Mouse (Mus musculus): ENCODE measurements around the gene Tmem178b.

Gene Tmem178b

DNA sequence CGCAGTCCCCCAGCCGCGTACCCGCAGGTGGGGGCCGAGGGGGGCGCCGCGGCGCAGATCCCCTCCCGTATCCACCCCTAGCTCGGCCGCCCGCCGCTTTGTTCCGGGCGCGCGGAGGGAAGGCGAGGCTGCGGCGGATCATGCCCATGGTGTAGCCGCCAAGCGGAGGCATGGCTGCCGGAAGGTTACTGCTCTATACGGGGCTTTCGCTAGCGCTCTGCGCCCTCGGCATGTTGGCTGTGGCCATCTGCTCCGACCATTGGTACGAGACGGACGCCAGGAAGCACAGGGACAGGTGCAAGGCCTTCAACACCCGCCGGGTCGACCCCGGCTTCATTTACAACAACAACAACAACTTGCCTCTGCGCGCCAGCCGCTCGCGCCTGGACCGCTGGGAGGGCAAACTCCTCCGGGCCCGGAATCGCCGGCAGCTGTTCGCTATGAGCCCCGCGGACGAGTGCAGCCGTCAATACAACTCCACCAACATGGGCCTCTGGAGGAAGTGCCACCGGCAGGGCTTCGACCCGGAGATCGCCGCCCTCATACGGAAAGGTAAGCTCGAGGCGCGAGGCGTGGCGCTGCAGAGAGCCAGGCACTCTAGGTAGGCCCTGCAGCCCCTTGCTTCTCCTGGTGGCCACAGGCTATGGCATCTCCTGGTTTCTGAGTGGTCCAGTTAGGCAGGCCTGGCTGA, at the start of gene Tmem178b:
Gene Tmem178b (plus strand): TSS at position 371 of the 691 bp plus-strand sequence.
- no peak for DNase-seq (ENCODE audit: low read depth, low spot score)

DNA sequence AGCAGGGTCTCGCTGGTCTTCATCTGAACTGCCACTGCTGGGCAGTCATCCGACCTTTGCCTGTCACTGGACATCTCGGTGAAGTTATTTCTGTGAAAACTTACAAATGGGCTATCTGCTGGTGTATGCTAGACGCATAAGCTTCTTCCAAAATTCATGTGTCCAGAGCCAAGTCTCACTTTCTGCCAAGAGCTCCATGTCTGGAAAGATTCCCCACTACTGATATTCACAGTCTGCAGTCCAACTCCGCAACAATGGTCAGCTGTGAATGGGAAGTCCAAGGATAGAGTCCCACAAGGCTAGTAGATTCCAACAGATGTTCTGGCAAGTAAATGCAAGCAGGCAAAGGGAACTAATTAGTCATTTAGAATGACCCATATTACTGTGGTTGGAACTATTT, 44.3 kb upstream of the Tmem178b start:
- DNase-seq (ENCODE audit: low read depth, low spot score): no peak

DNA sequence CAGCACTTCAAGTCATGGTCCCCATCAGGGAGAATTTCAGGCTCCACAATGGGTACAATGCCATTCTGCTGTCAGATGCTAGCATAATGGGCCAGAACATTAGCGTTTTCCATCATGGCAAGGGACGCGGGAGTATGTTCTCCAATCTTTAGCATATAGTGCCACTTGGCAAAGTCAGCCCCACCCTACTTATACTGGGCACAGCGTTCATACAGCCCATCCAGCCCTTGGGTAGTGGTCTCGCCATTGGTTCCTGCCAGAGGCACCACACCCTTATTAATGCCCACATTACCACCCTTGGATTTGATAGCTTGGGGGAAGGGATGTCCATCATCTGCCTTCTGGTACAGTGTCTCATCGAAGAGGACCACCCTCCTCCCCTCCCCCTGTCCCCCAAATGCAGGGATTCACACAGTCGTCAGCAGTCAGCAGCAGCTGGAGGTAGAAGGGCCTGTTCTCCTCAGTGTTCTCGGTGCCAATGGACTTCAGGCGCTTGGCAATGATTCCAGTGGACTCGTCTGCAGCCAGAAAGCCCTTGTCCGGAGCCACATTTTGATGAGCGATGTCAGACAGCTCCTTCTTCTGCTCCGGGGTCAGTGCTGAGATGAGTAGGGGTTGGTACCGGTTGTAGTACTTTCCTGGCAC, 29.3 kb upstream of the Tmem178b start:
- DNase-seq (ENCODE audit: low read depth, low spot score): no peak

DNA sequence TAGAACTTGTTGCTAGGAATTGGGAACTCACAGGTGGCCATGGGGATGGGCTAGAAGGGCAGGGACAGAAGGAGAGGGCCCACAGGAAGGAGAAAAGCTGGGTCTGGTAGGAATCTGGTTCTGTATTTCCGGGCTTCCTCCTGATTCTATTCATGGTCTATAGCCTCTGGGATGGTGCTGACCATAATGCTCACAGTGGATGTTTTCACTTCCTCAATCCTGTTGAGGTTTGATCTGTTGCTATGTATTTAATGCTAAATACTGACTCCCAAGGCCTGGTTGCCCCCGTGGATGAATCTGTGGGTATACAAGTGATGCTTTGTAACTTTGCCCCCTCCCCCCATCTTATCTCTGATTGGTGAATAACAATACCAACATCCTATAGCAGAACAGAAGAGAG, 25.5 kb upstream of the Tmem178b start:
- no peak for DNase-seq (ENCODE audit: low read depth, low spot score)

DNA sequence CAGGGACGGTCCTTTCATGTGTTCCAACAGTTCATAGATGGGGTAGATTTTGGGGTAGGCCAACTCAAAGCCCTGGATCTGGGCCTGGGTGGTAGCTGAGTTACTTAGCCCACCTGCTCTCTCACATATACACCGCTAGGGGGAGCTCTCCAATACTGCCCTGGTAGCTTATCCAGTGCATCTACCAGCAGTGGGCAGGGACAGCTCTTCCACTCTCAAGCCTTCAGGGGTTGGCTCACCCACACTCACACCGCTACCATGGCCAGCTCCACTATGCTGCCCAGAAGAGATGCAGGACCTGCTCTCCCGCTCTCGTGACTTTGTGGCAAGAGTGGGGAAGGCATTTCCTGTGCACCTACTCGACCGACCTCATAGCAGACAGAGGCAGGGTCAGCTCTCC, 24.3 kb upstream of the Tmem178b start:
- no peak for DNase-seq (ENCODE audit: low read depth, low spot score)

DNA sequence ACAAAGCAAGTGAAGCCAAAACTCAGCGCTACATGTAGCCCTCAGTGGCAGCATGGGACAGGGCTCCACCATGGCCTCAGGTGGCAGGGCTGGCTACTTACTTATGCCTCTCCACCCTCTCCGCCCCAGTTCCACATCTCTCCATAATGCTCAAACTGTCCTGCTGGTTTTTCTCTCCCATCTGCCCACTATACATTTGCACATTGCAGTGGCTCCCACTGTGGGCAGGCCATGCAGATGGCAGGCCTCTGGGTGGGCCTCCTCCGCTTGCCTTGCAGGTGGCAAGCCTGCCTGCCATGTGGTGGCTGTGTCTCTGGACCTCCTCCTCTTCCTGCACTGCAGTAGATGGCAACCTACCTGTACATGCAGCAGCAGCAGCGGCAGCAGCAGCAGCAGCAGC, 23.4 kb upstream of the Tmem178b start:
- no peak for DNase-seq (ENCODE audit: low read depth, low spot score)

DNA sequence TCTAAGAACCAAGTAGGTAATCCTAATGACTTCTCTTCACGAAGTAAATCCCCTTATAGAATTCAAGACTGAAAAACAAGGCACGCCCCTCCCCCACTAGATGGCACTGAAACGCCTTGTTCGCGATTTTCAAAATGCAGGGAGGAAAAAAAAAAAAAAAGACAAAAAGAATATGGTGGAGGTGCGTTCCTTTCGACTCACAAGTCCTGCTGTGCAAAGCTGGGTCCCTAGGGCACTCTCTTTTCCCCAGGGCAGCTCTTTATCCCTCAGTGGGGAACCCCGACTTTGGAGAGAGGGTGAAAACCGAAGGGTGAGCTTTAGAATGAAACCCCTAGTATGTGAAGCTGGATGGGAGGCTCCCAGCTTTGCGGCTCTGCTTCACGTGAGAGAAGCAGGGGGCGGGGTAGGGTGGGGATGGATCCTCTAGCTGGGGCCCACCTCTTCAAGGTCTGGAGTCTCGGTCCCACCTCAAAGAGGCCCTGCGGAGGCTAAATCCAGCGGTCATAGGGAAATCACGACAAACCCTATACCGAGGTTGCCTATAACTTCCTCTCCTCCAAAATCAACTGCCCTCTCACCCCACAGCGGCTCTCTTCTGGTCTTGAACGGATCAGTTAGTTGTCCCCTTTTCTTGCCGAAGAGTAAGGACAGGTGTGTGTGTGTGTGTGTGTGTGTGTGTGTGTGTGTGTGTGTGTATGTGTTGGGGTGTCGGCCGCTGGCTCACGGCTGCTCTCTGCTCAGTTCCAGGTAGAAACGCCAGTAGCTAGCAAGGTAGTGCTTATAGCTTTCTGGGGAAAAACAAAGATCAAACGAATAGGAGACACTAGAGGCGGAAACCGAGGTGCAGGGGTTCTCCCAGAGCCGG, 2.6 kb upstream of the Tmem178b start:
- DNase-seq (ENCODE audit: low read depth, low spot score): peak; percentile 41

DNA sequence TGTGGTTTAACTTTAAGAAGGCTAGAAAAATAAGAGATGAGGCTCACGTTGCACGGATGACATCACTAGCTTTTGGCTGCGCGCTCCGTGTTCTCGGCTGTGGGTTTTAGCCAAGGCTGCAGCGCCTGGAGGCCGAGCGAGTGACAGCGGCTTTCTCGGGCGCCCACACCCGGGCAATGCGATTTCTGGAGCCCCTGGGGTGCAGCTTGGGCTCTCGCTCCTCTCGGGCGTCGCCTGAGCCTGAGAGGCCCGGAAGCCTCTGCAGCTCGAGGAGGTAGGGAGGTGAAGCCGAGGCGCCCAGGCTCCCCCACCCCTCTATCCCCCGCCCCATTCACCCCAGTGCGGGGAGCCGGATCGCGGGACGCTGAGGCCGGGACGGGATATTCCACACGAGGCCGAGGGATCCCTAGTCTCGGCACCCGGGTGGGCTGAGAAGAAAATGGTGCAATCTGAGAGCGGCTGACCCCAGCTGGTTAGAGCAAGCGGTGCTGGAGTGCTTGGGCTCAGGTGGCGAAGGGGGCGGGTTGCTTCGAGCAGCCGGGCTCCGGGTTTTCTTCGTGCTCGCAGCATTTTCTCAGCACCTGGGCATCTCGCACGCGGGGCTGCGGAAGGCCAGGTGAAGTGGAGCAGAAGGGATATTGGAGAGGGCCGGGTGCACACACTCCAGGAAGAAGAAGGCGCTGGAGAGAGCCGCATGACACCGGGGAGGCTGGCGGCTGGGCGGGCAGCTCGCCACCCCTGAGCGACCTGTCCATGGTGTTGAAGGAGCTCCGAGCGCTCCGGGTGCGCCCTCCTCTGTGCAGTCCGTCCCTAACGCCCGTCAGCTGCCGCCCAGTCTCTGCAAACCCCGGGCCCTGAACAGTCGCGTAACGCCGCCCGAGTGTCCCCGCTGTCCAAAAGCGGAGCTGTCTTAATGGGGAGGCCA, 1.4 kb upstream of the Tmem178b start:
- DNase-seq (ENCODE audit: low read depth, low spot score): peak; percentile 37

DNA sequence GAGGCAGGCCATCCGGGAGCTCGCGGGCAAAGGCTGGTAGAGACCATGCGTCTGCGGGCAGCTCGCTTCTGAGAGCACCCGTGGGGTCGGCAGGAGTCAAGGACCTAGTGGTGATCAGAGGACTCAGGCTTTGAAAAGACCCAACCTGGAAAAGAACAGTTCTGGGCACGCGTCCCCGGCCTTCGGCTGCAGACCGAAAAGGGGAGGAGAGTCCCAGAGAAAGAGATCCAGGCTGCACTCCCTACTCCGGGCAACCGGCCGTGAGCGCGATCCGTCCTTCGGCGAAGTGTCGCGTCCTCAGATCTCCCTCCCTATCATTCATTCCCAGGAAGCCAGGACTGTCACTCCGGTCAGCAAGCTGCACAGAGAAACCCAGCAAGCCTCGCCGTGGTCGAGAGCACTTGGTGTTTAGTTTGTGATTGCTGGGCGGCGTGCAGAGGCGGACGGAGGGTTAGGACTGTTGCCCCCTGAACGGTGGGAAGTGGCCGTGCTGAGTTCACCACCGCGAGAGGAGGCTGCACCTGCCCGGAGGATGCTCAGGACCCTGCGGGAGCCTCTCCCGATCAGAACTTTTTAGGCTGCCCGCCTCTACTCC, 668 bp upstream of the Tmem178b start:
- no peak for DNase-seq (ENCODE audit: low read depth, low spot score)

DNA sequence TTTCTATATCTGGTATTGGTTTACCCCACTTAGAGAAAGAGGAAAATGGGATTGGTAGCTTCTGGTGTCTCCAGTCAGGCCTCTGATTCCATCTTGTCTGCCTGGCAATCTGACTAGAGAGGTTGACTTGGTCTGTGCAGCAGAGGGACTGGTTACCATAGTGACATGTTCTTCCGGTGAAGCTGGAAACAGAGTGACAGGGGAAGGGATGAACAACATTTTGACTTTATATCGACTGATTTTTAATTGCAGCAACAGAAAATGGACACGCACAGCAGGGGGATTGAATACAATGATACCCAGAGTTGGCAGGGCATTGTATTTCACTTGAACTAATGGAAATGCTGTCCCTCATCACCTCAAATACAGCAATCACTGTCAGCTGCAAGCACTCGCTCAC, 2.1 kb downstream of the Tmem178b start:
- DNase-seq (ENCODE audit: low read depth, low spot score): no peak

DNA sequence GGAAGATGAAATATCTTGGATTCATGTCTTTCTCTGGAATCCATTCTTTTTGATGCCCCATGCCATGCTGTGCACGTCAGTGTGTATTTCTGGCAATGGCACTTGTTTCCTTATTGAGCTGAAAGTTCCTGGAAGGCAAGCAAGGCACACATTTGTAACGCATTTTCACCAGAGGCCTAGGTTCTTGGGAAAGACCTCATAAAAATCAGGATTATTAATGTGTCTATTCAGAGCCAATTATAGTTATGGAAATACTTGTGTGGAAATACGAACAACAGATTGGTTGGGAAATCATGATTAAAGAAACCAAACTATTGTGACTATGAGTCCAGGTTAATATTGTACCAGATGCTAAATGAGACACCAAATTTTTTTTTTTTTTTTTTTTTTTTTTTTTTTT, 3.4 kb downstream of the Tmem178b start:
- no peak for DNase-seq (ENCODE audit: low read depth, low spot score)

DNA sequence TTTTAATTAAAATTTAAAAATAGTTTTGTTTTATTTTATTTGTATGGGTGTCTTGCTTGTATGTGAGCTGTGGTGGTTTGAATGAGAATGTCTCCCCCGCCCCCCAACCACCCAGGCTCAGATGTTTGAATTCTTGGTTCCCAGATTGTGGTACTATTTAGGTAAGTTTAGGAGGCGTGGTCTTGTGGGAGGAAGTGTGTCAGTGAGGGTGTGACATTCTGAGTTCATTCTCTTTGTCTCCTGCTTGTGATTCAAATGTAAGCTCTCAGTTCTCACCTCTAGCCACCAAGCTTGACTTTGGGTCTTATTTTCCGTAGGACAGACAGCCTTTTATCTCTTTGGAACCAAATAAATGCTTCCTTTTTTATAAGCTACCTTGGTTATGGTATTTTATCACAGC, 17.7 kb downstream of the Tmem178b start:
- DNase-seq (ENCODE audit: low read depth, low spot score): no peak

DNA sequence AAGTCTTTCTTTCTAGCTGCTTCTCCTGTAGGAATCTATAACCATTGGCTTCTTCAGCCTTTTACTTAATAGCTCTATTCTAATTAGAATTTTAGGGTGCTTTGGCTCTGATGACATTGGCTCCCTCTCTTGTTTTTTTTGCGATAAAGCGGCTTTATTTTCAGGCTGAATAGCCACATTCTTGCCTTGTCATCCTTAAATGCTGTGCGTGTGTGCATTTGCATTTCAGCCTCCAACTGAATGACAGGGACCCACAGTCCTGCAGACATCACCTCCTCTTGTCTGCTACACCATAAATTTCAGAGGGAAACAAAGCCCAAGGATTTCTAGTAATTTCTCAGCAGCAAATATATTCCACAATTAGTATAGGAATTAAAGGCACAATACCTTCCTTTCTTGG, 23.4 kb downstream of the Tmem178b start:
- DNase-seq (ENCODE audit: low read depth, low spot score): no peak

DNA sequence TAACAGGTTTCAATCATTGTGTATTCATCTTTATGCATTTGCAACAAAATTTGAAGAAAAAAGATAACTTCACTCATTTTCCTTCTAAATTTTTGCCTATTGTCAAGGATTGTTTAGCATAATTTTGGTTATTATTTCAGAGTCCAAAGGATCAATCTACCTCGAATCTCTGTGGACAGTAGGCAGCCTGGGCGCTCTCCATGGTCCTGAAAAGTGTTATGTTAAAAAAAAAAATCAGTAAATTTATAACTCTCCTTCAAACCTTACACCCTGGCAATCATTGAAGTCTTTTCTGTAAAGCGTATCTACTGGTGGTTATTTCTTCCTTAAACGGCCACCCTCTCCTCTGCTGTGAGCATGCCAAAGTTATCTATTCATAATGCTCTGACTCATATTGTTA, 26.2 kb downstream of the Tmem178b start:
- DNase-seq (ENCODE audit: low read depth, low spot score): no peak

DNA sequence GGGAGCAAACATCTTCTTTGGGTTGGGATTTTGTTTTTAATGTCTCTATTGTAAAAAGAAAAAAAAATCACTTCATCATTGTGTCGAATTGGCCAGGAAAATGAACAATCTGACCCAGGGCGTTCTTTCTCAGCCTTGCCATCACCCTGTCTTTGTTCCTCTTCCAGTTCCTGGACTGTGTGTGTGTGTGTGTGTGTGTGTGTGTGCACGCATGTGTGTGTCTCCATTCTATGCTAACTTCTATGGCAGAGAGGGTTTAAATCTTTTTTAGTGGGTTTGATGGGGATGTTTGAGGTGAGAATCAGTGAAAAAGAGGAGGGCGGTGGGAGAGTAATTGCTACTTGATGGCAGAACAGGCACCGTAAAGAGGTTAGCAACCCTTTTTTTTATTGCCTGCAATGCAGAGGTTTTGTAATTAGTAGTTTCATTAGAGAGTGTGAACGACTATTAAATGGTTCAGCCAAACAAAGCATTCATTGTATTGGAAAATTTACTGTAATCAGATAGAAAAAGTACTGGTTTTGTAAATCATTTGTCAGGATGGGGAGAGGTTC, 30.2 kb downstream of the Tmem178b start:
- DNase-seq (ENCODE audit: low read depth, low spot score): no peak

DNA sequence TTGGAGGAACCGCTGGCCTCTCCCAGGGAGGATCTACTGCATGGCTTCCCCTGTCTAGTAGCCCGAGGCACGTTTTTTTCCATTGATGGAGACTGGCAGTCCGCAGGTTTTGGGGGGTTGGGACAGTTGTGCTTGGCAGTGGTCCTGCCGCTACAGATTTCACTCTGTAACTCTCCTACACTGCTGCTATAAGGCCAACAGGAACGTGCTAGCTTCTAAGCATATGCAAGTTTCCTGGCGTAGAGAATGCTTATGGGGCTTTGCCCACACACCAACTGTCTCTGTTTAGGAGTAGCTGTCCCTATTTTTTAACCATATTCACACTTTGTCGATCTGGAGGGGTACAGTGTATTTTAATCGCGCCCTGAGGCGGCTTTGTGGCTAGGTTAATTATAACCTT, 30.8 kb downstream of the Tmem178b start:
- DNase-seq (ENCODE audit: low read depth, low spot score): no peak

DNA sequence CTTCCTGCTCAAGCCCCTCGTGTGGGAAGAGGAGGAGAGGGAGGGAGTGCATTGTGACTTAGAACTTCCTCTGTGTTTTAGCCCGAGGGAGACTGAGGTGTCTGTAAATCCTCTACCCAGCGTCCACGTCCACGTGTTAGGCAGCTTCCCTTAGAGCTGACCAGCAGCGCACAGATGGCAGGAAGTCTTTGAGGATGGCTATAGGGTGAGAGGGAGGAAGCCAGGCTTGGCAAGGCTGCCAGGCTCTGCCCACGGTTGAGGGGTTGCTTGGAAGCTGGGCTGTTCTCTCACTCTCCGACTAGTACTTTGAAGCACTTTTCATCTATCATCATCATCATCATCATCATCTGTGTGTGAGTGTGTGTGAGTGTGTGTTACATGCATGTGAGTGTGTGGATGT, 41.9 kb downstream of the Tmem178b start:
- no peak for DNase-seq (ENCODE audit: low read depth, low spot score)

DNA sequence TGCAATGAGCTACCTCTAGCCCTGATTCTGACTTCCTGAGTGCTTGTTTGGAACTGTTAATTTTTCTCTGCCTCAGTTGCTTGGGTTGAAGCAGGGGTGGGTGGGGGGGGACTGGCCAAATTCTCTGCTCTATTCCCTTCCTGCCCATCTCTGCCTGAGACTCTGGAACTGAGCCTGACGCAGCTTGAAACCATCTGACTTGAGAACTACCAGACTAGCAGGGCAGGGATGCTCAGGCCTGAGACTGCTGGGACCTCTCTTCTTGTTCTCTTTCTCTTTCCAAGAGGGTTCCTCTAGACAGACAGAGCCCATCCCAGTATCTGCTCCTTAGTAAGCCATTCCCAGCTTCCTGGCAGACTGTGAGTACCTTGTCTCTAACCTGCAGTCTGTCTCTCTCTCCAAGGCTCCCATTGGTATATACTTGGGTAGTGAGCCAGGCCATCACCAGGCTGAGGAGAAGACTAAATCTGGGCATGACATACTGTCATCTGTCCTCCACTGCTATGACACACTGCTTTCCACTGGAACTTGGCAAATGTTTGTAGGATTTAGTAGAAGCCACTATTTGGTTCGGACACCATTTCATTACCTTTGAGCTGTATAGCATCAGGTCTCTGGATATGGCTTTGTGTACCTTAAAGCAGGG, 42.7 kb downstream of the Tmem178b start:
- DNase-seq (ENCODE audit: low read depth, low spot score): no peak

DNA sequence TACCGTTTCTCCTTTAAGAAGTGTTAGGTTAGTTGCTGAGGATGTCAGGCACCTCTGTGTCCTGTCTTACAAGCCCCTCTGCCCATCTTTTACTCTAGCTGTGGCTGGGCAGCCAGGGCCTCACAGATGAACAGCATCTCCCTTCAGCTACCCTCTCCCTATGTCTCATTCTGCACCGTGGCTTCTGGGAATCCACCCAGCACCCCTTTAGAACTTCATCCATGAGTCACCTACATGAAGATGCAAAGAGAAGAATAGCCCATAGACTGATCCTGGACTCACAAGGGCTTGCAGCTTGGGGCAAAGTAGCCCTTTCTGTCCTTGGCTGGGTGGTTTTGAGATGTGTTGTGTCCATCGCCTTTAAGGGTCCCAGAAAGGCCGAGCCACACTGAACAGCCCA, 43.4 kb downstream of the Tmem178b start:
- DNase-seq (ENCODE audit: low read depth, low spot score): no peak

DNA sequence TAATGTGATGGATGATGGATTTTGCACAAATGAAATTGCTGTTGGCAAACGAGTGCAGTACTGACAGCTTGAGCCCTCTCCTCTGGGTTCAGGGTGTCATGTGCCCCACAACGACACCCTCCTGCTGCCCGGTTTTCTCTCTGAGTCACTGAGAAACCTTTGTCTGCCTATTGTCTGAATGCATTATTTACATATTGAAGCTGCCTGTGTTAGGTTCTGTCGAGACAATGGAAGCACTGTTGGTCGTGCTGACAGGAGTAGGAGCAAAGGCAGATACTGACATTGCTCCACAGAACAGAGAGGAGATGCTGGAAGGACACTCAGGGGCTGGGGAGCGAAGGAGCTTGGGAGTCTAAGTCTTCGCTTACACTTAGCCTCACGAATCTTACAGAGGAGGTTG, 44.2 kb downstream of the Tmem178b start:
- DNase-seq (ENCODE audit: low read depth, low spot score): no peak
